Mouse (Mus musculus): ENCODE data around the gene Rbm17. TPM values are rescaled to one million over a fixed set of nuclear protein-coding genes. Genes with fewer than 3 reads are reported as not detected.
"Not testable (repeated sequence)": the region's sequence is repeated elsewhere in the genome, so short reads cannot be mapped to it uniquely, and the experiment has no call there.

Gene Rbm17
- 121 and 145 TPM in 2 replicates for total RNA-seq (2021)
- long read RNA-seq, experiment 1, transcript Rbm17-201 (12 exons, 1,599 nt): major isoform, 92 of 120 reads
- long read RNA-seq, experiment 1, partial matches to known transcripts: 18 of 120 reads
- long read RNA-seq, experiment 1, other reads (novel, unspliced or antisense): 5 of 120 reads
- long read RNA-seq, experiment 2, transcript Rbm17-201 (12 exons, 1,599 nt): major isoform, 73 of 100 reads
- long read RNA-seq, experiment 2, partial matches to known transcripts: 17 of 100 reads
- long read RNA-seq, experiment 2, other reads (novel, unspliced or antisense): 9 of 100 reads

DNA sequence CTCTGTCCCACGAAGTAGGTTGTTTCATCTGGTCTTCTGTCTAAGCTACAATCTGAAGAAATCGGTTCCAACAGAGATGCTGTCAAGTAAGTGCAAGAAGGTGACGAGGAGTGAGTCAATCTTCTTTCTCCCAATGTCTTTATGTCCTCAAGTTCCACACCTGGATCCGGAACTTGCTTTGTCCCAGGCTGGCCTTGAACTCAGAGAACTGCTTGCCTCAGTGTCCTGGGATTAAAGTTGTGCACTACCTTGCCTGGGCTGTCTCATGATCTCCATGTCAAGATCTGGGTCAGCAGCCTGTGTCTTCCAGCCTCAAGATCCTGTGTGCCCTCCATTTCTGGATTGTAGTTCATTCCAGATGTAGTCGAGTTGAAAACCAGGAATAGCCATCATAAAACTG lies at the start of gene Rbm17:
Gene Rbm17 (minus strand): TSS at position 101 of the 400 bp plus-strand sequence.
- no peak for DNase-seq

DNA sequence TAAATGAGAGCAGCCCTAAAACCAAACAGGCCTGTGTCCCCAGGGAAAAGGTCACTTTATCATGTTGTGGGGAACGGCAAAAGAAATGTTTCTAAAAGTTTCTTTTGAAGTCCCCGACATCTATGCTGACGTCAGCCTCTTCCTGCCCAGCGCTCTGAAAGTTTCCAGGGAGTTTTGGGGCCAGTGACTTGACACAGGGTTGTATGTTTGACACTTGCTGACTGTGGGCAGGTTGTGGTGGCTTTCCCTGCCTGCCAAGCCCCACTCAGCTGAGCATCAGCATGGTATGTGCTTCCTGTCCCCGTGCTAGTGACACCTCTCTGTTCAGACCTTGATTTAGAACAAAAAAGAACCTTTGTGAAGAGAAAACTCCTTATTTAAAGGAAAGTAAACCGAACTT lies 49.4 kb upstream of the Rbm17 start:
- DNase-seq: peak; percentile 42

DNA sequence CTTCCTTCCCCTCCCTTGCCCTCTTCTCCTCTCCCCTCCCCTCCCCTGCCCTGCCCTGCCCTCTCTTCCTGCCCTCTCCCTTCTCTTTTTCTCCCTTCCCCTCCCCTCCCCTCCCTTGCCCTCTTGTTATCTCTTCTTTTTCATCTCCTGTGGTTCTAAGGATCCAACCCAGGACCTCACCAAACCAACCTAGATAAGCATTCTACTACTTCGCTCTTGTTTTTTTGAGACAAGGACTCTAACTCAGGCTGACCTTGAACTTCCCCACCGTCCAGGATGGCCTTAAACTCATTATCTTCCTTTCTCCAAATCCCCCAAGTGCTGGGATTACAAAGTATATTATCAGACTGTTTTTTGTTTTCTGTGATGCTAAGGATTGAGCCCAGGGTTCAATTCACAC lies 48.8 kb upstream of the Rbm17 start:
- DNase-seq: no peak

DNA sequence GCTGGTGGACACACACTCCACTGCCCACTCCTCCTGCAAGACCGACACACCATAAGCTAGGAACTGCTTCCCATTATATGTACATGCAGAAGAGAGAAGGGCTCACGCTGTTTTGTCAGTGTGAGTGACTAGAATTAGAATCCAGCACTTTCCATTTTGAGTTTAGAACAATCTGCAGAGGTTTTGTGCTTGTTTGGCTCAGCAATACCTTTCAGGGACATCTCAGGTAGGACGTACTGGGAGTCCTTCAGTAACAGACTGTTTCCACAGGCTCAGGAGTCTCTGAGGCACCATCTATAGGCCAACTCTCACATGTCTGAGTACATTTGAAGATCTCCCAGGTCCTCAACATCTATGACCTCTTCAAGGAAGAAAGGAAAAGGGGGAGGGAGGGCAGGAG lies 48.2 kb upstream of the Rbm17 start:
- DNase-seq: no peak

DNA sequence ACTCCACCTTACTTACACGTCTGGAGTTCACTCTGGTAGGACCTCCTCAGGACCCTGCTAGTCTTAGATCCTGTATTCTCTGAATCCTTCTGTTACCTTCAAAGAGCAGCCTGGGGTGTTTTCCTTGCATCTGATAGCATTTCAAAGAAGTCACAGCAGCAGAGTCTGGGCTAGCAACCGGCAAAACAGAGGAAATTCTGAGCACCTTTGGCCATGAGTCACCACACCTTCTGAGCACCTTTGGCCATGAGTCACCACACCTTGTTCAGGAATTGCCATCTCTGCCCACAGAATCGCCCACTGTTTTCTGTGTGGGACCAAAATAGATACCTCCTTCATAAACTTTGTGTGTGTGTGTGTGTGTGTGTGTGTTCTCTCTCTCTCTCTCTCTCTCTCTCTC lies 47.5 kb upstream of the Rbm17 start:
- DNase-seq: no peak

DNA sequence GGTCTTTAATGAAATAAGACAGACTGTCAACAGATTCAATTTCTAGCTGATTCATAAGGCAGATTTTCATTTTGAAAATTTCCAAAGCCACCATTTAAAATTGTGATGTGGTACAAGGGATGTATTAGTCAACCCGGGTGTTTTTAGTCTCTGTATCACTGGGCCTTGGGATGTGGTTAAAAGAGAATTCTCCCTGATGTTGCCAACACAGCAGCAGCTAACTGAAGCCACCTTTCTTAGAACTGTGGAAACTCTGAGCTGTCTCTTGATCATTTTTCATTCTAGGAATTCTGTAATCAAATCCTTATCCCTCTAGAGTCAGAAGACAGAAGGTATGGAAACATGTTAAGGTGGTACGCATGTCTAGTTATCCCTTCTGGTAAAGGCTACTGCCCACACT lies 41.3 kb upstream of the Rbm17 start:
- no peak for DNase-seq

DNA sequence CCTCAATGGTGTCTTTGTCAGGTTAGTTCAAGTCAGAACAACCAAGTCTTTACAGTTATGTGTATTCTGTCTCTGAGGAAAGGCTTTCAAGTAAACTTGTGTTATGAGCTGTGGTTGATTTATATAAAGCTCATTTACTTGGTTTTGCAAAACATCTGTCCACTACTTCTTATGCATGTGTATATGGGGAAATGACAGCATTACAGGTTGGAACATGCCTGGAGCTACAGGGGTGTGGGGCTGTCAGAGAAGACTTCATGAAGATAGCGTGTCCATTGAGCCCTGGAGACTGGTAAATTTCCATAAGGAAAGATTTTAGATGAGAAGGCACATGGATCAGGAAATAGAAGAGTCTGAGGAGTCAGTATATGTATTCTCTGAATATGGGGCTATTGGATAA lies 40.1 kb upstream of the Rbm17 start:
- no peak for DNase-seq

DNA sequence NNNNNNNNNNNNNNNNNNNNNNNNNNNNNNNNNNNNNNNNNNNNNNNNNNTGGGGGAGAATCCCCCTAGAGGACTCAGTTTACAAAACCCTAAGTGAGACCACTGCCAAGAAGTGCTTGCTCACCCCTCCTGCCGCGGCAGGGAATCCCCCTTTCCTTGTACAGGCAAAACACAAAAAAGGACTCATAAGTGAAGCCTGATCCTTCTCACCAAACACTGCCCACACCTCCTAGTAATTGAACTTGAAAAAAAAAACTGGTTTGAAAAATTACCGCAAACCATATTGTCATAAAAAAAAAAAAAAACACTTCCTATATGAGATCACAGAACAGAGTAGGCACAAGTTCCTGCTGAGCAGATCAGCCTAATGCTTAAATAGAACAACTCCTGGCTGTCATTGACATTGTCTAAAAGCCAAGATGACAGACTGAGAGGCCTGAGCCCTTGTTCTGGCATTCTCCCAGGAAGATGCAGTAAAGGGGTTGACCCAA lies 38.5 kb upstream of the Rbm17 start, which contains the start of gene Il2ra:
Gene Il2ra (plus strand): TSS at position 357 of the 491 bp plus-strand sequence.
- DNase-seq: no peak

DNA sequence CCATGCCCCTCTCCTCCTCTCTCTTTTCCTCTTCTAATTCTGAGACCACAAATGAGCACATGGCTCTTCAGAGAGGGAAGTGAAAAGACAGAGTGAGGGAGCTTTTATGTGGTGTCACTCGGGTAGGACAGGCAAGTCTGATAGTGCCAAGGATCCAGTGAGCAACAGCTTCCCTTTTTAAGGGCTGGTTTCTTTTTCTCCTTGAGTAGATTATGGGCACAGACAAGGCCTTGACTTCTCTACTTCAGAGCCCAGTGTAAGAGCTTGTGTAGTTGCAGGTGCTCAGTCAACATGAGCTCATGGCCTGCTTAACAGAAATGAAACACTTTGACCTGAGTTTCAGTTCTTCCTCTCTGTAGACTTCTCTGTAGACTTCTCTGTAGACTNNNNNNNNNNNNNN lies 33.2 kb upstream of the Rbm17 start:
- no peak for DNase-seq

DNA sequence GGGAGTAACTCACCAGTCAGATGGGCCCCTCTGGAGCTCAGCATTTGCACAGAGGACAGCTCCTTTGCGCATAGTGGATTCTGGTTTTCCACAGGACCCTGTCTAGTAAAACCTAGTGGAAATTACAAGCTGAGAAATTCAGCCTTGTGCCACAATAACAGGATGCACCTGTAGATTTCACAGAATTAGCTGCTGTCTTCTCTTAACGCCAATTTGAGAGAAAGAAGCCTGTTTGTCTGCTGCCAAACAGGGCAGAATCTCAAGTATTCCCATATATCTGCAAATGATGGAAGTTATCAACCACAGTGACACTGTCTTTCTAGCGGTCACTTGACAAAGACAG lies 32.2 kb upstream of the Rbm17 start:
- no peak for DNase-seq

DNA sequence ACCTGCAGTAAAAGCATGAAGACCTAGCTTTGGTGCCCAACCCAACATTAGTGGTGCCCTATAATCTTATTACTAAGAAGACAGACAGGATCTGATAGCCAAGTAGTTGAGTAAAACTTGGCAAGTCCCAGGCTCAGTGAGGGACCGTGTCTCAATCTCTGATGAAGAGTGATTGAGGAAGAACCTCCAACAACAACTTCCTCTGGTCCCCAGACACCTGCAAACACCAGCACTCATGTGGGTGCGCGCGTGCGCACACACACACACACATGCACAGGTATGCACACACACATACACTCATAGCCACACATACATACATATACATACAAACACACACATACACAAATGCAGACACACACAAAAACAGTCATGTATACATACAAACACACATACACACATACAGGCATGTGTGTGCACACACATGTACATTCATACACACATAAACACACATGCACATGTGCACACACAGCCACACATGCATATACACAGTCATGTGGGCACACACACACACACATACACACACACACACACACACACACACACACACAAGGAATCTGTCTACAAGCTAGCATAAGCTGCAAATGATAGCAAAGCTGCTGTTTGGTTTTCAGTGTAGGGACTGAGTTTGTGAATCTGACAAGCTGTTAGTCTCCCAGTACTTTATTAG lies 31.7 kb upstream of the Rbm17 start:
- no peak for DNase-seq

DNA sequence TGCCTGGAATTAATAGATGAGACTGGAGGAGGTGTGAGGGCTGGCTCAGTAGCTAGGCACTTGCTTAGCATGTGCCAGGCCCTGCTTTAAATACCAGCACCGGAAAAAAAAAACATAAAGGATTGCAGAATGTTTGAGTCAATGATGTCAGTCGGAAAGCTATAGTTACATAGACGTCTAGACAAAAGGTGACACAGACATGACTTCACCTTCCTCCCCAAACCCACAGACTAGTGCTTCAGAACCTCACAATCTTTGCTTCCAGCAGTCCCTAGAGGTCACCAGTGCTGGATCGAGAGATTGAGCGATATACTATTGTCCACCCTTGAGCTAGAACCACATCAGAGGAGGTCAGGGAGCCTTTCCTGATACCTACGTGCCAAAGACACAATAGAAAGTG lies 31.1 kb upstream of the Rbm17 start:
- no peak for DNase-seq

DNA sequence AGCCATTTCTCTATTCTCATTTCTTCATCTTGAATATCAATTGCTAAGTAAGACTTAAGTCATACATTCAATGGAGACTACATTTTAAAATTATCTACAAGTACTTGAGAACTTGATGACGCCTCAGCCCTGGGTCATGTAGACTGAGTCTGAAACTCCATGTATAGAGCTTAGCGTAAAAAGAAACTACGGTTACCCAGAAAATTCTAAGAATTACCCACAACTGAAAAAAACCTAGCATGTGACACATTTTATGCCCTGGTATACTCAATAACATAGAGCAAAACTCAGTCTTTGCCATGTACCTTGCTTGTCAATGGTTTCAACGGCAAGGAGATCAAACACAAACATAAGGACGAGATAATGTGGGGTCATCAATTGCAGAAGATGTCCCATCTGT lies 21.9 kb upstream of the Rbm17 start, which contains the start of gene Gm17490:
Gene Gm17490 (minus strand): TSS at position 375 of the 400 bp plus-strand sequence.
- no peak for DNase-seq

DNA sequence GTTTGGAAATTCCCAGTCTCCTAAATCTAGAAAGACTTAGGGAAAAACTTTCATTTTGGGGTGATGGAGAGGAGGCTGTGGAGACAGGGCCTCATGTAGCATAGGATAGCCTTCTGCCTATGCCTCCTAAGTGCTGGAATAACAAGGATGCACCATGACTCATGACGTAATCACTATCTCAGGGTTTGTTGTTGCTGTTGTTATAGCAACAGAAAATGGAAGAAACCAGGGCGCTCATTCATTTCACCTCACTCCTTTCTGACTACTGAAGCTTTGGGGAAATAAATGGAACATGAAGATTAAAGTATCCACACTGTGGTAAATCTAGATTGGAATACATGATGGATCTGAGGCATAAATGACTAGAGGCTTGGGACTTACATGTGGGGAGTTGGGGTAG lies 19.8 kb upstream of the Rbm17 start:
- no peak for DNase-seq

DNA sequence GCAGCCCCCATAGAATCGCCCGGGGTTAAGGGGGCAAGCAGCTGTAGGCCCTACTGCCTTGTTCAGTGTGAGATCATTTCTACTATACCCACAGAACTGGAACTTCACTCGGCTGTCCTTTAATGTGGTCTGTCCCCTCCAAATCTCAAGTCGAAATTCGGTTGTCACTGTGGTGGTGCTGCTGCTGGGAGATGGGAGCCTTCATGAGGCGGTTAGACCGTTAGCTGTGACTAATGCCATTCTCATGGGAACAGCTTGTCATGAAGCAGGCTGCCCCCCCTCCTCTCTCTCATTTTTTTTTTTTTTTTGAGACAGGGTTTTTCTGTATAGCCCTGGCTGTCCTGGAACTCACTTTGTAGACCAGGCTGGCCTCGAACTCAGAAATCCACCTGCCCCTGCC lies 19.2 kb upstream of the Rbm17 start:
- no peak for DNase-seq

DNA sequence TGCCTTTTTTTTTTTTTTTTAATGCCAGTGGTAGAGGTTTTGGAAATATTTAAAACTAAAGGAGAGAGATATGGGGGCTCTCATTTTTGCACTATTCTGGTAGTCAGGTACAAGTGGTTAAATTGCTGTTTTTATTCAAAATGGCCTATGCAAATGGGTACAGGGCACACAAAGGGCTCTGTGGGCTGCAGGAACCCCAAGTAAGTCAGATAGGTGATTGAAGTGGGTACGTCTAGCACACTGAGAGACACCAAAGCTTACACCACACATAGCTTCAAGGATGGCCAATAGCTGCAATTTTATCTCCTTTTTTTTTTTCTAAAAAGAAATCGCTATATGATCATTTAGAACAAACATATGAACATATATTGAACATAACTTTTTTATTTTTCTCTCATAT lies 15.6 kb upstream of the Rbm17 start:
- DNase-seq: no peak

DNA sequence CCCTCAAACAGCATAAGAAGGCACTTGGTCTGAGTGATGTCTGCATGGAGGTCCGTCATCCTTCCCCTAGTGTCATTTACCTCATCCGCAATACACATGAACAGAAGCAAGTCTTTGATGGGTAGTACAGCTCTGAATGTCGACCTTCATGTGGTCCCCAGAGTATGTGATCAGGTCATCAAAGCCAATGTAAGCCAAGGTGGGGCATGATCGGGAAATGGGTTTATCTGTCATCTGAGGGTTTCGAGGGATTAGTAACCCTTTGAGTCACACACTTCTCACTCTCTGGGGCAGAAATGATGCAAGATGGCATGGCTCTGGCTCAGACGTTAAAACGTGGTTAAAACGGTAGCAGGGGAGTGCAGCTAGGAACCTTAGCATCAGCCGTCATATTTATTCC lies 12.9 kb upstream of the Rbm17 start:
- no peak for DNase-seq

DNA sequence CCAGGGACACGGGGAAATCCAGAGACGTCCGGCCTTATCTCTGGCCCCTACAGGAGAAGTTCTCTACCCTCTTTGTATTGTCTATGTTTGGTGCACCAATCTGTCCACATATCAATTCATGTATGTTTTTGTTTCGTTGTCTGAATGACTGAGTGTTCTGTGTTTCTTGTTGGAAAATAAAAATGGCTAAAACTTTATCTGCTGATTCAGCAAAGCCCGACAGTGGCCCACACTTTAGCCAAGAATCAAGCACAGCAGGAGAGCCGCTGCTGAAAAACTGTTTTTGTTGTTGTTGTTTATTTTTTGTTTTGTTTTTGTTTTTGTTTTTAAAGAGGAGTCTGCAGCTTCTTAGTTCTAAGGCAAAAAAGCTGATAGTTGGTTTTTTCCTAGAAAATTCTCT lies 9.0 kb upstream of the Rbm17 start:
- not testable (repeated sequence) for DNase-seq

DNA sequence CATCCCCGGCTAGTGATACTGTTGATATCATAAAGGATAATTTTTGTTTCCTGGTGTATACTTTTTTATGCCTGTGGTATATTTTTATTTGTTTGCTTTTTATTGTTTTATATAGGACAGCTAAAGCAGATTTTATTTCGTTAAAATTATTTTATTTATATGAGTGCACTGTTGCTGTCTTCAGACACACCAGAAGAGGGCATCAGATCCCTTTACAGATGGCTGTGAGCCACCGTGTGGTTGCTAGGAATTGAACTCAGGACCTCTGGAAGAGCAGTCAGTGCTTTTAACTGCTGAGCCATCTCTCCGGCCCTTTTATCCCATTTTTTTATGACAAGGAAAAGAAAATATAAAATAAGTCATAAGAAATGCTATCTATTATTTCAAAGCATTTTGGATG lies 2.8 kb upstream of the Rbm17 start:
- not testable (repeated sequence) for DNase-seq

DNA sequence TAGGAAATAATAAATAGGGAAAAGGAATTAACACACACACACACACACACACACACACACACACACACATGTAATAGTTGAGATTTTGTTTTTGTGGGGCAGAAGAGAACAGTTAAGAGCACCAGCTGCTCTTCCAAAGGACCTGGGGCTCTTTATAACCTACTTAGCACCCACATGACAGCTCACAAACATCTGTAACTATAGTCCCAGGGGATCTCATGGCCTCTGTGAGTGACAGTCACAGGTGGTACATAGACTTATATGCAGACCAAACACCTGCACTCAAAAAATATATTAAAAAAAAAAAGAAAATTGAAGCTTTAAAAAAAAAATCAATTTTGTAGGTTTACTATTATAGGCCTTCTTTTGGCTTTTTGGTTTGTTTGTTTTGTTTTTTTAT lies 958 bp upstream of the Rbm17 start:
- DNase-seq: no peak

DNA sequence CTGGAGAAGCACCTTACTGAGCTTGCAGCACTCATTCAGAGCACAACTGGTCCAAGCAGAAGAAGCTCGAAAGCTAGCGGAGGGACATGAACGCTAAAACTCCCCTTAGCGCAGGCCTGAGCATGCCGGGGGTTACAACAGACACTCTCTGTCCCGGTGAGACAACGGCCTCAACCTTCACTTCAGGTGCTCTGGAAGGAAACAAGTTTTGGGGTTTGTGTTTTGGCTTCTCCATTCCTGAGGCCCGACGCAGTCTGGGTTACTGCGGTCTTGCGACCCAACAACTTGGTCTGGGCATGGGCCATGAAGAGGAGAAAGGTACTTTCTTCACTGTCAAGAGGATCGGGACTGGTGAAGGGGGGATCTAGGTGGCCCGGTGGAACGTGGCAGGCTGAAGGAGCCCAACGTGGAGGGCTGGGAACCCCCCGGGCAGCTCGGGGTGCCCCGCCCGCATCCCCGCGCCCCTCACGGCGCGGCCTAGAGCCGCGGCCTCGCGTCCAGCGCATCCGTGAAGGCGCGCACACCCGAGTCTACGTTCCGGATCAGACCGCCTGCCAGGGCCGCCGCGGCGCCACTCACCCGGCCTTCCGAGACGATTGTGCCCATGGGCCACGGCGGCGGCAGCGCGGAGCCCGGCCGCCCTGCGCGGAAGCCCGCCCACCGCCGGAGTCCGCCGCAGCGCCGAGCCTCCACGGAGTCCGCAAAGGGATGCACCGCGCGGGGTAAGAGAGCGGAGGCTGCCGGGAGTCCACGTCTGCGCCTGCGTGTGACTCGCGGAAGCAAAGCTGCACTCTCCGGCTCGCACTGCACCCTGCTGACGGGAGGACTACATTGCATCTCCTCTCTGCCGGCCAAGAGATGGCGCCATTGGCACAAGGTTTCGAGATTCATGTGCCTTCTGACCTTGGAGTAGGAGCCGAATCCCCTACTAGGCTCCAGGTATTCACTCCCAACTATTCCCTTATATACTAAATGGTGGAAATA lies 1.2 kb downstream of the Rbm17 start:
- DNase-seq: peak; percentile 97

DNA sequence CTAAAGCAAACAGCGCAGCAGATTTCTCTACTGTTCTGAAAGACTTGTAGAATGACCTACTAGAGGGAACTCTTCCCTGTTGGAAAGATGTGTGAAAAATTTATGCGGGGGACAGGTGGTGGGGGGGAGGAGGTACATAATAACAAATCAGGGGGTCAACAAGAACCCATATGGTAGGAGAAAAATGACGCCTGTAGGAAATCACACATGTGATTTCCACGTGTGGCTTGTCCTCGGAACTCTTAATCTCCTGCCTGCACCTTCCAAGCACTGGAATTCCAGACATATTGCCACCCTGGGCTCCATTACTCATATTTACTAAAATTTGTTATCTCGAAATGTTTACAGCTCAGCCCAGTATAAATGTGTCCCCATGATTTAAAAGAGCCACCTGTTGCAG lies 2.2 kb downstream of the Rbm17 start:
- no peak for DNase-seq

DNA sequence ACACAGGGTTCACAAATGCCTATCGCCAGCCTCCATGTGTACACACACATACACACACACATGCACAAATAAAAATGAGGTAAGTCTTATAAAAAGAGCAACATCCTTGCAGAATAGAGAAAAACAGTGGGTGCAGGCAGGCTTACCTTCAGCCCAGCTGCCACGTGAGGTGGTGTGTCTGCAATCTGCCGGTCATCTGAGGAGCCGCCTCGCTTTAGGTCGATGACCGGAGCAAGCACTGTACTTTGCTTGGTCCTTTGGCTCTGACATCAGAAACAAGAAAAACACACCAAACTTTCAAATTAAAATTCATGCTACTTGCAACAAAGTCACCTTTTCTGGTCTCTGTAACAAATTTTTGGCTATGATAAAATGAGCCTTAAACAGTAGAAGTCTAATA lies 6.0 kb downstream of the Rbm17 start:
- no peak for DNase-seq

Measured in adrenal gland, postnatal 14 days (tissue).